Mouse (Mus musculus): ENCODE data around the gene Tyw1. TPM values are rescaled to one million over a fixed set of nuclear protein-coding genes. Genes with fewer than 3 reads are reported as not detected.
"Not testable (repeated sequence)": the region's sequence is repeated elsewhere in the genome, so short reads cannot be mapped to it uniquely, and the experiment has no call there.

Tyw1 gene
- polyA plus RNA-seq, 1 experiment from 2014 or later, result 24.8 TPM

GRCm38 (mm10) chr5:130226790-130227189 is 28.6 kb upstream of the Tyw1 start:
- Histone ChIP-seq H3K9ac (ENCODE audit: low read depth, low read length) (no peak overlapping the region), H3K4me1 (ENCODE audit: control insufficient read depth, insufficient read depth, low read length) (peaks cover 19% of the 10 kb centered on the region), H3K36me3 (ENCODE audit: control insufficient read depth, insufficient read depth, low read length) (0 out of 2 replicates have a peak, but pooled peaks cover 2% of the 10 kb centered on the region), H3K4me3 (ENCODE audit: low read length) (no peak overlapping the region), H3K27me3 (replicated peaks; ENCODE audit: control insufficient read depth, insufficient read depth, low read length) (no peaks in the 10 kb centered on the region), H3K4me2 (ENCODE audit: low read depth, low read length) (no peak overlapping the region), H3K27ac (ENCODE audit: low read length) (no peak overlapping the region), H3K9me3 (ENCODE audit: control insufficient read depth, low read length) (no peaks in the 10 kb centered on the region)
- 85% methylated on average over 3 of the region's 3 CpGs for WGBS
- ATAC-seq, result no peak

- Histone ChIP-seq H3K4me2 (ENCODE audit: low read depth, low read length) (no peak overlapping the region), H3K27me3 (replicated peaks; ENCODE audit: control insufficient read depth, insufficient read depth, low read length) (no peaks in the 10 kb centered on the region), H3K36me3 (ENCODE audit: control insufficient read depth, insufficient read depth, low read length) (peaks cover 8% of the 10 kb centered on the region; the same call in 1 of the 2 replicates), H3K4me3 (ENCODE audit: low read length) (no peak overlapping the region), H3K4me1 (ENCODE audit: control insufficient read depth, insufficient read depth, low read length) (peaks cover 17% of the 10 kb centered on the region), H3K9ac (ENCODE audit: low read depth, low read length) (no peak overlapping the region), H3K9me3 (ENCODE audit: control insufficient read depth, low read length) (no peaks in the 10 kb centered on the region), H3K27ac (ENCODE audit: low read length) (no peak overlapping the region)
- ATAC-seq, result no peak
- 41% methylated on average over 4 of the region's 4 CpGs for WGBS
These were observed 27.3 kb upstream of the Tyw1 start for GRCm38 (mm10) chr5:130228120-130228519.

- no peak for ATAC-seq
- no peak overlapping the region for H3K9ac ChIP-seq (ENCODE audit: low read depth, low read length)
- H3K27ac ChIP-seq (ENCODE audit: low read length), result no peak overlapping the region
- H3K36me3 ChIP-seq (ENCODE audit: control insufficient read depth, insufficient read depth, low read length), result peaks cover 40% of the 10 kb centered on the region
- H3K4me1 ChIP-seq (ENCODE audit: control insufficient read depth, insufficient read depth, low read length), result no peaks in the 10 kb centered on the region
- no peak overlapping the region for H3K4me3 ChIP-seq (ENCODE audit: low read length)
- H3K27me3 ChIP-seq (replicated peaks; ENCODE audit: control insufficient read depth, insufficient read depth, low read length), result no peaks in the 10 kb centered on the region
- H3K4me2 ChIP-seq (ENCODE audit: low read depth, low read length), result no peak overlapping the region
- WGBS, result 96% methylated on average over 8 of the region's 8 CpGs
- H3K9me3 ChIP-seq (ENCODE audit: control insufficient read depth, low read length), result no peaks in the 10 kb centered on the region
These were observed 19.1 kb upstream of the Tyw1 start for GRCm38 (mm10) chr5:130236302-130236701.

GRCm38 (mm10) chr5:130239236-130239635 is 16.2 kb upstream of the Tyw1 start:
- Histone ChIP-seq H3K9ac (ENCODE audit: low read depth, low read length) (no peak overlapping the region), H3K4me2 (ENCODE audit: low read depth, low read length) (no peak overlapping the region), H3K9me3 (ENCODE audit: control insufficient read depth, low read length) (no peaks in the 10 kb centered on the region), H3K27ac (ENCODE audit: low read length) (no peak overlapping the region), H3K4me1 (ENCODE audit: control insufficient read depth, insufficient read depth, low read length) (no peaks in the 10 kb centered on the region), H3K4me3 (ENCODE audit: low read length) (no peak overlapping the region), H3K36me3 (ENCODE audit: control insufficient read depth, insufficient read depth, low read length) (peaks cover 46% of the 10 kb centered on the region), H3K27me3 (replicated peaks; ENCODE audit: control insufficient read depth, insufficient read depth, low read length) (no peaks in the 10 kb centered on the region)
- ATAC-seq, result no peak
- 91% methylated on average over 7 of the region's 7 CpGs for WGBS

GRCm38 (mm10) chr5:130239856-130240255 is 15.6 kb upstream of the Tyw1 start:
- Histone ChIP-seq H3K27me3 (replicated peaks; ENCODE audit: control insufficient read depth, insufficient read depth, low read length) (no peaks in the 10 kb centered on the region), H3K4me1 (ENCODE audit: control insufficient read depth, insufficient read depth, low read length) (no peaks in the 10 kb centered on the region), H3K4me2 (ENCODE audit: low read depth, low read length) (no peak overlapping the region), H3K9ac (ENCODE audit: low read depth, low read length) (no peak overlapping the region), H3K36me3 (ENCODE audit: control insufficient read depth, insufficient read depth, low read length) (peaks cover 42% of the 10 kb centered on the region), H3K9me3 (ENCODE audit: control insufficient read depth, low read length) (no peaks in the 10 kb centered on the region), H3K27ac (ENCODE audit: low read length) (no peak overlapping the region), H3K4me3 (ENCODE audit: low read length) (no peak overlapping the region)
- no peak for ATAC-seq
- 98% methylated on average over 2 of the region's 2 CpGs for WGBS

GRCm38 (mm10) chr5:130241426-130241825 is 14.0 kb upstream of the Tyw1 start:
- Histone ChIP-seq H3K9ac (ENCODE audit: low read depth, low read length) (no peak overlapping the region), H3K27ac (ENCODE audit: low read length) (no peak overlapping the region), H3K4me3 (ENCODE audit: low read length) (no peak overlapping the region), H3K9me3 (ENCODE audit: control insufficient read depth, low read length) (no peaks in the 10 kb centered on the region), H3K27me3 (replicated peaks; ENCODE audit: control insufficient read depth, insufficient read depth, low read length) (no peaks in the 10 kb centered on the region), H3K4me2 (ENCODE audit: low read depth, low read length) (no peak overlapping the region), H3K4me1 (ENCODE audit: control insufficient read depth, insufficient read depth, low read length) (no peaks in the 10 kb centered on the region), H3K36me3 (ENCODE audit: control insufficient read depth, insufficient read depth, low read length) (peaks cover 37% of the 10 kb centered on the region)
- ATAC-seq, result no peak
- WGBS, result 93% methylated on average over 12 of the region's 12 CpGs

- H3K4me1 ChIP-seq (ENCODE audit: control insufficient read depth, insufficient read depth, low read length), result no peaks in the 10 kb centered on the region
- no peak for ATAC-seq
- H3K4me2 ChIP-seq (ENCODE audit: low read depth, low read length), result no peak overlapping the region
- no peak overlapping the region for H3K27ac ChIP-seq (ENCODE audit: low read length)
- H3K27me3 ChIP-seq (replicated peaks; ENCODE audit: control insufficient read depth, insufficient read depth, low read length), result no peaks in the 10 kb centered on the region
- peaks cover 35% of the 10 kb centered on the region for H3K36me3 ChIP-seq (ENCODE audit: control insufficient read depth, insufficient read depth, low read length)
- H3K4me3 ChIP-seq (ENCODE audit: low read length), result no peak overlapping the region
- 79% methylated on average over 5 of the region's 5 CpGs for WGBS
- no peaks in the 10 kb centered on the region for H3K9me3 ChIP-seq (ENCODE audit: control insufficient read depth, low read length)
- H3K9ac ChIP-seq (ENCODE audit: low read depth, low read length), result no peak overlapping the region
These were observed 7.6 kb upstream of the Tyw1 start for GRCm38 (mm10) chr5:130247823-130248222.

- H3K4me2 ChIP-seq (ENCODE audit: low read depth, low read length), result peak overlapping the region; percentile 73
- 12% methylated on average over 19 of the region's 19 CpGs for WGBS
- H3K4me3 ChIP-seq (ENCODE audit: low read length), result peak overlapping the region; percentile 72
- peaks cover 15% of the 10 kb centered on the region for H3K36me3 ChIP-seq (ENCODE audit: control insufficient read depth, insufficient read depth, low read length)
- H3K9ac ChIP-seq (ENCODE audit: low read depth, low read length), result peak overlapping the region; percentile 86
- H3K4me1 ChIP-seq (ENCODE audit: control insufficient read depth, insufficient read depth, low read length), result peaks cover 10% of the 10 kb centered on the region; the same call in 1 of the 2 replicates
- no peaks in the 10 kb centered on the region for H3K27me3 ChIP-seq (replicated peaks; ENCODE audit: control insufficient read depth, insufficient read depth, low read length)
- H3K27ac ChIP-seq (ENCODE audit: low read length), result peak overlapping the region; percentile 84
- no peaks in the 10 kb centered on the region for H3K9me3 ChIP-seq (ENCODE audit: control insufficient read depth, low read length)
- ATAC-seq, result no peak
These were observed 1.0 kb upstream of the Tyw1 start for GRCm38 (mm10) chr5:130254164-130255016.

- not testable (repeated sequence) for H3K4me1 ChIP-seq (ENCODE audit: control insufficient read depth, insufficient read depth, low read length); H3K9me3 ChIP-seq (ENCODE audit: control insufficient read depth, low read length); H3K36me3 ChIP-seq (ENCODE audit: control insufficient read depth, insufficient read depth, low read length); H3K27me3 ChIP-seq (replicated peaks; ENCODE audit: control insufficient read depth, insufficient read depth, low read length)
- peak; percentile 9 for ATAC-seq
- 25% methylated on average over 20 of the region's 20 CpGs for WGBS
- peak overlapping the region; percentile 80 for H3K27ac ChIP-seq (ENCODE audit: low read length)
- H3K9ac ChIP-seq (ENCODE audit: low read depth, low read length), result peak overlapping the region; percentile 60; the same call in 1 of the 2 replicates
- H3K4me3 ChIP-seq (ENCODE audit: low read length), result peak overlapping the region; percentile 82
- H3K4me2 ChIP-seq (ENCODE audit: low read depth, low read length), result peak overlapping the region; percentile 85
These were observed 543 bp downstream of the Tyw1 start for GRCm38 (mm10) chr5:130255799-130256525.
